Mouse (Mus musculus) intestine, embryonic 14.5 days (tissue): ENCODE measurements around the gene Plac8. TPM values are rescaled to one million over a fixed set of nuclear protein-coding genes. Genes with fewer than 3 reads are reported as not detected.

Experiments
- ATAC-seq: fragments of 200-750 bp; cut with Nextera tagmentation; replicated peaks from 2 replicates; pipeline ENCODE4 v1.8.0; 2017; ENCODE audit warnings: low read depth, moderate number of reproducible peaks, moderate TSS enrichment, moderate library complexity; ENCODE audit not compliant: low FRiP score, low TSS enrichment
- DNase-seq: peaks from one replicate; pipeline ENCODE4 v3.0.0-alpha.2; 2018; ENCODE audit warnings: low spot score
- H3K27ac ChIP-seq: fragments of 300-500 bp; sonication (generic); 2 replicates; pipeline ENCODE4 v1.5.1; 2014; ENCODE audit warnings: low read depth, mild to moderate bottlenecking, control low read depth
- H3K27me3 ChIP-seq: fragments of 300-500 bp; sonication (generic); replicated peaks from 2 replicates; pipeline ENCODE4 v1.6.1; 2014; ENCODE audit warnings: low read length, control low read depth; ENCODE audit not compliant: control insufficient read depth, insufficient read depth
- H3K36me3 ChIP-seq: fragments of 300-500 bp; sonication (generic); 2 replicates; pipeline ENCODE4 v1.6.1; 2014; ENCODE audit warnings: low read length, control low read depth; ENCODE audit not compliant: control insufficient read depth, insufficient read depth
- H3K4me1 ChIP-seq: fragments of 300-500 bp; sonication (generic); replicated peaks from 2 replicates; pipeline ENCODE4 v1.6.1; 2014; ENCODE audit warnings: low read length, control low read depth, mixed read lengths; ENCODE audit not compliant: control insufficient read depth, insufficient read depth
- H3K4me2 ChIP-seq: fragments of 300-500 bp; sonication (generic); 2 replicates; pipeline ENCODE4 v1.6.1; 2014; ENCODE audit warnings: low read length
- H3K4me3 ChIP-seq: fragments of 300-500 bp; sonication (generic); 2 replicates; pipeline ENCODE4 v1.5.1; 2014; ENCODE audit warnings: low read depth, low read length, control low read depth, mixed read lengths
- H3K9ac ChIP-seq: fragments of 300-500 bp; sonication (generic); 2 replicates; pipeline ENCODE4 v1.6.1; 2014; ENCODE audit warnings: mild to moderate bottlenecking, low read length
- H3K9me3 ChIP-seq: fragments of 300-500 bp; sonication (generic); 2 replicates; pipeline ENCODE4 v1.6.1; 2016; ENCODE audit warnings: low read length, control low read depth; ENCODE audit not compliant: control insufficient read depth
- WGBS: fragments of 180-500 bp; shearing (Covaris S2); extraction: QIAGEN DNeasy Blood & Tissue Kit; methylation state at CpG from one replicate; pipeline ENCODE4 v1.1.7; 2014; 5-methylcytosine and 5-hydroxymethylcytosine counted together
- polyA plus RNA-seq: library from polyadenylated mRNA; unstranded; fragments of >200 nt; fragmentation: Nextera tagmentation; extraction: Ambion mirVana; gene quantifications from 2 replicates; pipeline ENCODE4 v1.2.1, GENCODE M21; 2014

Gene Plac8
- polyA plus RNA-seq, 1 experiment from 2014 or later = 280 TPM

GRCm38 (mm10) chr5:100558783-100559182, 13.3 kb downstream of the Plac8 start:
- peaks cover 11% of the 10 kb centered on the region; the same call in 1 of the 2 replicates for H3K36me3 ChIP-seq
- no peak overlapping the region for H3K4me3 ChIP-seq
- H3K4me2 ChIP-seq = no peak overlapping the region
- H3K9me3 ChIP-seq = no peaks in the 10 kb centered on the region
- H3K27ac ChIP-seq = no peak overlapping the region
- no peaks in the 10 kb centered on the region for H3K27me3 ChIP-seq
- H3K4me1 ChIP-seq = no peaks in the 10 kb centered on the region
- DNase-seq = no peak
- WGBS = 84% methylated on average over 3 of the region's 3 CpGs
- no peak overlapping the region for H3K9ac ChIP-seq
- no peak for ATAC-seq

- WGBS = 68% methylated on average over 9 of the region's 9 CpGs
- Histone ChIP-seq H3K4me3 (no peak overlapping the region), H3K27me3 (no peaks in the 10 kb centered on the region), H3K9ac (no peak overlapping the region), H3K4me2 (no peak overlapping the region), H3K9me3 (no peaks in the 10 kb centered on the region), H3K4me1 (no peaks in the 10 kb centered on the region), H3K27ac (no peak overlapping the region), H3K36me3 (peaks cover 11% of the 10 kb centered on the region; the same call in 1 of the 2 replicates)
- ATAC-seq (no peak), DNase-seq (no peak)
Measured at GRCm38 (mm10) chr5:100557537-100557936, 14.5 kb downstream of the Plac8 start.

GRCm38 (mm10) chr5:100557019-100557418, 15.0 kb downstream of the Plac8 start:
- no peak for DNase-seq
- Histone ChIP-seq H3K36me3 (peaks cover 11% of the 10 kb centered on the region; the same call in 1 of the 2 replicates), H3K4me3 (no peak overlapping the region)

GRCm38 (mm10) chr5:100553426-100553825, 18.6 kb downstream of the Plac8 start:
- Histone ChIP-seq H3K4me1 (peaks cover 2% of the 10 kb centered on the region; the same call in 1 of the 2 replicates), H3K4me2 (no peak overlapping the region), H3K9me3 (no peaks in the 10 kb centered on the region), H3K27me3 (no peaks in the 10 kb centered on the region), H3K9ac (no peak overlapping the region), H3K36me3 (peaks cover 17% of the 10 kb centered on the region), H3K4me3 (no peak overlapping the region), H3K27ac (no peak overlapping the region)
- ATAC-seq = no peak
- DNase-seq = no peak
- 56% methylated on average over 8 of the region's 8 CpGs for WGBS

More at GRCm38 (mm10) chr5:100557019-100557418, 15.0 kb downstream of the Plac8 start:
- no peak overlapping the region for H3K4me2 ChIP-seq
- H3K9me3 ChIP-seq = no peaks in the 10 kb centered on the region
- H3K27ac ChIP-seq = no peak overlapping the region
- WGBS = 82% methylated on average over 14 of the region's 14 CpGs
- H3K27me3 ChIP-seq = no peaks in the 10 kb centered on the region
- no peak for ATAC-seq
- no peaks in the 10 kb centered on the region for H3K4me1 ChIP-seq
- H3K9ac ChIP-seq = no peak overlapping the region

GRCm38 (mm10) chr5:100551952-100552351, 20.1 kb downstream of the Plac8 start:
- 62% methylated on average over 2 of the region's 2 CpGs for WGBS
- Histone ChIP-seq H3K4me3 (no peak overlapping the region), H3K4me2 (no peak overlapping the region), H3K27me3 (no peaks in the 10 kb centered on the region), H3K4me1 (peaks cover 2% of the 10 kb centered on the region; the same call in 1 of the 2 replicates), H3K9me3 (no peaks in the 10 kb centered on the region), H3K36me3 (peaks cover 25% of the 10 kb centered on the region), H3K27ac (no peak overlapping the region), H3K9ac (no peak overlapping the region)
- DNase-seq = no peak
- no peak for ATAC-seq

GRCm38 (mm10) chr5:100550151-100550550, 21.9 kb downstream of the Plac8 start:
- Histone ChIP-seq H3K4me3 (no peak overlapping the region), H3K36me3 (peaks cover 42% of the 10 kb centered on the region), H3K9ac (no peak overlapping the region), H3K4me1 (peaks cover 2% of the 10 kb centered on the region; the same call in 1 of the 2 replicates), H3K27me3 (no peaks in the 10 kb centered on the region), H3K9me3 (no peaks in the 10 kb centered on the region), H3K27ac (no peak overlapping the region), H3K4me2 (no peak overlapping the region)
- 80% methylated on average over 1 of the region's 1 CpGs for WGBS
- no peak for DNase-seq
- ATAC-seq = no peak

GRCm38 (mm10) chr5:100549311-100549710, 22.7 kb downstream of the Plac8 start:
- ATAC-seq = no peak
- H3K9ac ChIP-seq = no peak overlapping the region
- H3K27me3 ChIP-seq = no peaks in the 10 kb centered on the region
- no peak for DNase-seq
- H3K36me3 ChIP-seq = peaks cover 50% of the 10 kb centered on the region
- H3K9me3 ChIP-seq = no peaks in the 10 kb centered on the region
- 93% methylated on average over 4 of the region's 4 CpGs for WGBS
- no peak overlapping the region for H3K4me2 ChIP-seq
- no peak overlapping the region for H3K27ac ChIP-seq
- H3K4me3 ChIP-seq = no peak overlapping the region
- H3K4me1 ChIP-seq = peaks cover 2% of the 10 kb centered on the region; the same call in 1 of the 2 replicates

GRCm38 (mm10) chr5:100548236-100548635, 23.8 kb downstream of the Plac8 start:
- H3K27me3 ChIP-seq = no peaks in the 10 kb centered on the region
- no peak overlapping the region for H3K4me3 ChIP-seq
- H3K4me2 ChIP-seq = no peak overlapping the region
- ATAC-seq (peak; percentile 71; the same call in 1 of the 2 replicates), DNase-seq (no peak)
- H3K4me1 ChIP-seq = peaks cover 2% of the 10 kb centered on the region; the same call in 1 of the 2 replicates
- no peak overlapping the region for H3K27ac ChIP-seq
- H3K9ac ChIP-seq = no peak overlapping the region
- 64% methylated on average over 2 of the region's 2 CpGs for WGBS
- no peaks in the 10 kb centered on the region for H3K9me3 ChIP-seq
- H3K36me3 ChIP-seq = peaks cover 61% of the 10 kb centered on the region
